Mouse (Mus musculus): ENCODE results near the gene Srxn1. TPM values are rescaled to one million over a fixed set of nuclear protein-coding genes. Genes with fewer than 3 reads are reported as not detected.

Gene Srxn1
- polyA plus RNA-seq, 1 experiment from 2014 or later: 21.7 TPM

GRCm38 (mm10) chr2:152150373-152150772 lies 45.1 kb downstream of the Srxn1 start:
- H3K36me3 ChIP-seq: no peaks in the 10 kb centered on the region
- peaks cover 9% of the 10 kb centered on the region; the same call in 1 of the 2 replicates for H3K27me3 ChIP-seq (replicated peaks)
- 72% methylated on average over 6 of the region's 6 CpGs for WGBS
- no peaks in the 10 kb centered on the region for H3K9me3 ChIP-seq
- H3K27ac ChIP-seq: no peak overlapping the region
- no peak for ATAC-seq
- H3K4me2 ChIP-seq (replicated peaks): no peak overlapping the region
- H3K4me3 ChIP-seq (replicated peaks): no peak overlapping the region
- 0 out of 2 replicates have a peak, but pooled peaks cover 3% of the 10 kb centered on the region for H3K4me1 ChIP-seq (replicated peaks)
- no peak overlapping the region for H3K9ac ChIP-seq

GRCm38 (mm10) chr2:152153361-152153760 lies 48.0 kb downstream of the Srxn1 start:
- no peaks in the 10 kb centered on the region for H3K27me3 ChIP-seq (replicated peaks)

GRCm38 (mm10) chr2:152155414-152156208 lies 50.3 kb downstream of the Srxn1 start:
- H3K27ac ChIP-seq: no peak overlapping the region

More at GRCm38 (mm10) chr2:152153361-152153760, 48.0 kb downstream of the Srxn1 start:
- Histone ChIP-seq H3K27ac (no peak overlapping the region), H3K4me3 (replicated peaks) (no peak overlapping the region), H3K9ac (no peak overlapping the region), H3K4me1 (replicated peaks) (0 out of 2 replicates have a peak, but pooled peaks cover 5% of the 10 kb centered on the region), H3K9me3 (no peaks in the 10 kb centered on the region), H3K36me3 (no peaks in the 10 kb centered on the region), H3K4me2 (replicated peaks) (no peak overlapping the region)
- no peak for ATAC-seq
- WGBS: 30% methylated on average over 3 of the region's 3 CpGs

GRCm38 (mm10) chr2:152156471-152156870 lies 51.2 kb downstream of the Srxn1 start:
- Histone ChIP-seq H3K4me2 (replicated peaks) (no peak overlapping the region), H3K36me3 (no peaks in the 10 kb centered on the region), H3K9me3 (no peaks in the 10 kb centered on the region), H3K27ac (no peak overlapping the region), H3K4me1 (replicated peaks) (0 out of 2 replicates have a peak, but pooled peaks cover 5% of the 10 kb centered on the region), H3K9ac (no peak overlapping the region), H3K4me3 (replicated peaks) (no peak overlapping the region), H3K27me3 (replicated peaks) (no peaks in the 10 kb centered on the region)
- WGBS: 56% methylated on average over 6 of the region's 6 CpGs
- ATAC-seq: no peak

More at GRCm38 (mm10) chr2:152155414-152156208, 50.3 kb downstream of the Srxn1 start:
- ATAC-seq: peak; percentile 67
- H3K4me3 ChIP-seq (replicated peaks): no peak overlapping the region
- WGBS: 41% methylated on average over 7 of the region's 7 CpGs
- H3K27me3 ChIP-seq (replicated peaks): no peaks in the 10 kb centered on the region
- no peak overlapping the region for H3K9ac ChIP-seq
- 0 out of 2 replicates have a peak, but pooled peaks cover 5% of the 10 kb centered on the region for H3K4me1 ChIP-seq (replicated peaks)
- H3K9me3 ChIP-seq: no peaks in the 10 kb centered on the region
- H3K36me3 ChIP-seq: no peaks in the 10 kb centered on the region
- H3K4me2 ChIP-seq (replicated peaks): no peak overlapping the region

- WGBS: 94% methylated on average over 1 of the region's 1 CpGs
- H3K9me3 ChIP-seq: no peaks in the 10 kb centered on the region
- no peak overlapping the region for H3K27ac ChIP-seq
- no peak for ATAC-seq
- H3K4me1 ChIP-seq (replicated peaks): 0 out of 2 replicates have a peak, but pooled peaks cover 5% of the 10 kb centered on the region
- no peak overlapping the region for H3K4me3 ChIP-seq (replicated peaks)
- no peak overlapping the region for H3K4me2 ChIP-seq (replicated peaks)
- no peaks in the 10 kb centered on the region for H3K27me3 ChIP-seq (replicated peaks)
- no peak overlapping the region for H3K9ac ChIP-seq
- H3K36me3 ChIP-seq: no peaks in the 10 kb centered on the region
These were observed 54.2 kb downstream of the Srxn1 start for GRCm38 (mm10) chr2:152159487-152159886.

Other genes with a start within 250 kb of the Srxn1 start
- gene Angpt4, start 194.3 kb upstream of the Srxn1 start, polyA plus RNA-seq (2015; fragmentation: Nextera tagmentation; extraction: Ambion mirVana): 0.63 and 1.1 TPM in 2 replicates
- 22.5 and 23.7 TPM in 2 replicates for gene Fam110a, start 125.3 kb upstream of the Srxn1 start, polyA plus RNA-seq (2015; fragmentation: Nextera tagmentation; extraction: Ambion mirVana)
- 3.9 and 5.4 TPM in 2 replicates for gene Slc52a3, start 109.0 kb upstream of the Srxn1 start, polyA plus RNA-seq (2015; fragmentation: Nextera tagmentation; extraction: Ambion mirVana)
- gene Scrt2, start 24.0 kb upstream of the Srxn1 start, polyA plus RNA-seq (2015; fragmentation: Nextera tagmentation; extraction: Ambion mirVana): 0.04 and 0.06 TPM in 2 replicates
- gene Tcf15, start 38.0 kb downstream of the Srxn1 start, polyA plus RNA-seq (2015; fragmentation: Nextera tagmentation; extraction: Ambion mirVana): 10.3 and 10.4 TPM in 2 replicates
- gene Csnk2a1, start 121.3 kb downstream of the Srxn1 start, polyA plus RNA-seq (2015; fragmentation: Nextera tagmentation; extraction: Ambion mirVana): 79.3 and 92.3 TPM in 2 replicates
- 34.8 and 37.4 TPM in 2 replicates for gene Tbc1d20, start 188.3 kb downstream of the Srxn1 start, polyA plus RNA-seq (2015; fragmentation: Nextera tagmentation; extraction: Ambion mirVana)
- gene Rbck1, start 227.1 kb downstream of the Srxn1 start, polyA plus RNA-seq (2015; fragmentation: Nextera tagmentation; extraction: Ambion mirVana): 75.2 and 82.2 TPM in 2 replicates
- gene Trib3, start 238.5 kb downstream of the Srxn1 start, polyA plus RNA-seq (2015; fragmentation: Nextera tagmentation; extraction: Ambion mirVana): 4.3 and 4.9 TPM in 2 replicates

All from intestine, embryonic 15.5 days (tissue).